Mouse (Mus musculus) C2C12 (cell line): ENCODE measurements at regions not wholly inside any gene's neighbourhood (a gene's known extent, or its start where the extent isn't known, plus 50 kb on each side); places are given as distances from the start of the nearest gene placed in this dataset.

Experiments
- H3K27me3 ChIP-seq: one replicate; pipeline ENCODE4 v1.6.1; 2011; ENCODE audit not compliant: control insufficient read depth, insufficient read depth, insufficient read length
- H3K36me3 ChIP-seq: one replicate; pipeline ENCODE4 v1.6.1; 2011; ENCODE audit not compliant: control insufficient read depth, insufficient read depth
- H3K4me3 ChIP-seq: one replicate; pipeline ENCODE4 v1.5.1; 2011; ENCODE audit warnings: mild to moderate bottlenecking, control low read depth; ENCODE audit not compliant: poor library complexity, insufficient read depth, severe bottlenecking
- H3K79me2 ChIP-seq: one replicate; pipeline ENCODE4 v1.6.1; 2011; ENCODE audit not compliant: control insufficient read depth, insufficient read depth
- H3K79me3 ChIP-seq: one replicate; pipeline ENCODE4 v1.6.1; 2011; ENCODE audit warnings: low read depth, control low read depth
- H3ac ChIP-seq: one replicate; pipeline ENCODE3; 2011; ENCODE audit warnings: low read depth; ENCODE audit not compliant: control insufficient read depth, insufficient read length
- CEBPB ChIP-seq: IDR thresholded peaks from one replicate; pipeline ENCODE4 v1.6.1; 2011; ENCODE audit warnings: low read depth, mild to moderate bottlenecking, control low read depth, moderate library complexity
- CTCF ChIP-seq: IDR thresholded peaks from one replicate; pipeline ENCODE4 v1.5.1; 2011; ENCODE audit not compliant: control insufficient read depth, insufficient read depth, insufficient read length
- FOSL1 ChIP-seq: IDR thresholded peaks from one replicate; pipeline ENCODE4 v1.8.0; 2011; ENCODE audit warnings: mild to moderate bottlenecking, low read length; ENCODE audit not compliant: poor library complexity, insufficient read depth, severe bottlenecking
- MAX ChIP-seq: IDR thresholded peaks from one replicate; pipeline ENCODE4 v1.6.1; 2011; ENCODE audit warnings: mild to moderate bottlenecking, control low read depth
- MYOD1 ChIP-seq: IDR thresholded peaks from one replicate; pipeline ENCODE4 v1.6.1; 2011; ENCODE audit warnings: low read depth; ENCODE audit not compliant: control insufficient read depth, insufficient read length
- MYOG ChIP-seq: IDR thresholded peaks from one replicate; pipeline ENCODE4 v1.6.1; 2011; ENCODE audit not compliant: control insufficient read depth, insufficient read length; ENCODE audit errors: extremely low read depth
- USF1 ChIP-seq: IDR thresholded peaks from one replicate; pipeline ENCODE4 v1.6.1; 2011; ENCODE audit warnings: low read depth, mild to moderate bottlenecking, control low read depth, moderate library complexity

GRCm38 (mm10) chr3:60184481-60184880, 102.8 kb downstream of the Sucnr1 start:
- H3K79me2 ChIP-seq: no peaks in the 10 kb centered on the region
- no peak overlapping the region for H3K4me3 ChIP-seq
- no peaks in the 10 kb centered on the region for H3K36me3 ChIP-seq

DNA sequence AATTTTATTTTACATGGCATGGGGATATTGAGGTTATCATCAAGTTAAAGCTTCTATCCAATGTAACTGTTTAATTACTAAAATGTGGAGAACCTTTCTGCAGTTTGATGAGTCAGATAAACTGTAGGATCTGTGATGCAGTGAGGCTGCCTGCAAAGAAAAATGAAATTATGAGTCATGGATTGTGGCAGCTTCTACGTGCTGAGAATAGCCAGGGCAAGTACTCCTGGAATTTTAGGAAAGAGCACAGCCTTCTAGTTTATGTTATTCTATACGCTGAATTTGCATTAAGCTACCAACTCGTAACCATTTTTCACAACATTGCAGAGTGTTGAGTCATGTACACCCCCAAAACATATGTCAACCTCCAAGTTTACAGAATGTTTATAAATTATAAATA, 114.4 kb downstream of the Sucnr1 start:
- no peak for TF ChIP-seq USF1
- TF ChIP-seq MAX: no peak
- no peak for TF ChIP-seq MYOG
- no peak for TF ChIP-seq FOSL1
- no peak for TF ChIP-seq MYOD1
- no peak for TF ChIP-seq CTCF
- no peak for TF ChIP-seq CEBPB
- Histone ChIP-seq H3ac (no peak overlapping the region), H3K36me3 (no peaks in the 10 kb centered on the region), H3K79me3 (no peaks in the 10 kb centered on the region), H3K79me2 (no peaks in the 10 kb centered on the region), H3K4me3 (no peak overlapping the region), H3K27me3 (no peaks in the 10 kb centered on the region)

More at GRCm38 (mm10) chr3:60184481-60184880, 102.8 kb downstream of the Sucnr1 start:
- TF ChIP-seq FOSL1 (no peak), USF1 (no peak), MYOD1 (no peak), CTCF (no peak), MYOG (no peak), CEBPB (no peak), MAX (no peak)
- no peaks in the 10 kb centered on the region for H3K27me3 ChIP-seq
- no peak overlapping the region for H3ac ChIP-seq
- no peaks in the 10 kb centered on the region for H3K79me3 ChIP-seq

DNA sequence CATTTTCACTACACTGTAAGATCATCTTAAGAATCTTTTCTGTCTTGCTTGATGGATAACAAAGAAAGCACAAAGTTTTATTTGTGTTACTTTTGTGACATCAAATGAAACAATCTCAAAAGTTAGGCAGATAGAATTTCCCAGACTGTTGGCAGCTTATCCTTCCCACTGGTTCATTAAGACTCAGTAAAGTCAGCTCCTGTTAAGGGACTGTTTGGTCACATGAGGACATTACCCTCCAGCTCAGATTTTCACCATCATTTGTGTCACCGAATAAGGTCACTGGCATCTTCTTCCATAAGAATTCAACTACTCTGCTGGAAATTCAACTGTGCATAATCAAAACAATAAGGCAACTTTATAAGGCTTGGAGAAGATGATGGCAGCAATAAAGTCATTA, 126.3 kb downstream of the Sucnr1 start:
- no peak overlapping the region for H3ac ChIP-seq
- TF ChIP-seq MYOG (no peak), MYOD1 (no peak), CEBPB (no peak), USF1 (no peak), CTCF (no peak), MAX (no peak), FOSL1 (no peak)
- H3K36me3 ChIP-seq: no peaks in the 10 kb centered on the region
- no peaks in the 10 kb centered on the region for H3K27me3 ChIP-seq
- no peaks in the 10 kb centered on the region for H3K79me3 ChIP-seq
- no peaks in the 10 kb centered on the region for H3K79me2 ChIP-seq
- H3K4me3 ChIP-seq: no peak overlapping the region

- Histone ChIP-seq H3K27me3 (no peaks in the 10 kb centered on the region), H3K79me2 (no peaks in the 10 kb centered on the region), H3K79me3 (no peaks in the 10 kb centered on the region), H3K36me3 (no peaks in the 10 kb centered on the region), H3ac (no peak overlapping the region), H3K4me3 (no peak overlapping the region)
- no peak for TF ChIP-seq CTCF
- no peak for TF ChIP-seq MAX
- no peak for TF ChIP-seq USF1
- TF ChIP-seq MYOG: no peak
- no peak for TF ChIP-seq CEBPB
- no peak for TF ChIP-seq FOSL1
- no peak for TF ChIP-seq MYOD1
Measured at GRCm38 (mm10) chr3:60218938-60219337, 137.3 kb downstream of the Sucnr1 start.

GRCm38 (mm10) chr3:60240664-60241063, 159.0 kb downstream of the Sucnr1 start:
- TF ChIP-seq MYOD1 (no peak), FOSL1 (no peak), USF1 (no peak), CEBPB (no peak), CTCF (no peak), MAX (no peak), MYOG (no peak)
- Histone ChIP-seq H3K27me3 (no peaks in the 10 kb centered on the region), H3K36me3 (no peaks in the 10 kb centered on the region)

More at GRCm38 (mm10) chr3:60240664-60241063, 159.0 kb downstream of the Sucnr1 start:
- no peak overlapping the region for H3K4me3 ChIP-seq
- H3K79me2 ChIP-seq: no peaks in the 10 kb centered on the region
- H3K79me3 ChIP-seq: no peaks in the 10 kb centered on the region
- no peak overlapping the region for H3ac ChIP-seq
